Mouse (Mus musculus) MEL (cell line): ENCODE results near the gene Nfix.

Experiments used
- CTCF ChIP-seq, 3 experiments: IDR thresholded peaks in 2 of 3; conservative IDR thresholded peaks in 1 of 3; 2 replicates each; pipeline ENCODE4 v1.5.1; 2011 to 2012; ENCODE audit warnings: low read length in 3 of 3, low read depth in 2 of 3, mild to moderate bottlenecking in 2 of 3, improper control_type of control experiment in 1 of 3, inconsistent platforms in 1 of 3, mixed read lengths in 1 of 3, moderate library complexity in 1 of 3; ENCODE audit not compliant: control insufficient read depth in 1 of 3, insufficient read depth in 1 of 3, poor library complexity in 1 of 3, severe bottlenecking in 1 of 3
- MEF2A ChIP-seq: IDR thresholded peaks from 2 replicates; pipeline ENCODE4 v1.6.1; 2014; ENCODE audit warnings: low read depth, mild to moderate bottlenecking, inconsistent platforms, low read length, improper control_type of control experiment; ENCODE audit not compliant: poor library complexity, insufficient replicate concordance, severe bottlenecking; ENCODE audit errors: extremely low read depth
- POLR2A ChIP-seq, 2 experiments: IDR thresholded peaks; 2 replicates each; pipeline ENCODE4 v1.6.1; 2011 to 2012; ENCODE audit warnings: low read length in 2 of 2, mild to moderate bottlenecking in 2 of 2, control low read depth in 1 of 2, improper control_type of control experiment in 1 of 2, low read depth in 1 of 2, moderate library complexity in 1 of 2; ENCODE audit not compliant: control insufficient read depth in 1 of 2, insufficient read depth in 1 of 2, poor library complexity in 1 of 2
- SIN3A ChIP-seq: IDR thresholded peaks from 2 replicates; pipeline ENCODE4 v1.6.1; 2012; ENCODE audit warnings: low read length, improper control_type of control experiment, inconsistent platforms
- TBP ChIP-seq: IDR thresholded peaks from 2 replicates; pipeline ENCODE4 v1.8.0; 2011; ENCODE audit warnings: low read depth, low read length, improper control_type of control experiment
- TCF12 ChIP-seq: IDR thresholded peaks from 2 replicates; pipeline ENCODE4 v1.6.1; 2014; ENCODE audit warnings: low read depth, mild to moderate bottlenecking, inconsistent platforms, low read length, improper control_type of control experiment, moderate library complexity

DNA sequence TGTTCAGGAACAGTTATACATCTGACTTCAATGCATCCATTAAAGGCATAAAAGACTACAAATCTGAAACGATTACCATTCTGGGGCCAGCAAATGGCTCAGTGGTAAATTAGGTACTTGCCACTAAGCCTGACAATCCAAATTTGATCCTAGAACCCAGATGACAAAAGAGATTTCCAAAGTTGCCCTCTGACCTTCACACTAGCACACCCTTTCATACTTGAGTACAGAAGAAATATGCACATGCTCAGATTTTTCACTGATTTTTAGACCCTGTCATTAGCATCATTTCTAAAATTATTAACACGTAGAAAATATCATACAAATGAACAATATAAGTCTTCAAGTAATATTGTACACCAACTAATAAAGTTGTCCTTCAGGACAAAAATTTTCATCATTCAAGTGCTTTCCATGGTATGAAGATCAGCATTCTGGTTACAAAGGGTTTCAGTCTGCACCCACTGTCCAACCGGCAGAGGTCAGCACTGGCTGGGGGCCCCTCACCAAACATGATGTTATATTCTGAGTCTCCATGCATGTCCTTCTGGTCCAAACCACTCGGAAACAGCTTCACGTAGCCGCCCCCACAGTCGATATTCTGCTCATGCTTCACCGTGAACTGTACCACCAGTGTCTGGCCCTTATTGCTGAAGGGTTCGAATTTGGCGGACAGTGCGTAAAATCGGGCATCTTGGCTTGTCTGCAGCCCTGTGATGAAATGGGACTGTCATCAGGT is 45.4 kb upstream of the Nfix start:
- TF ChIP-seq TBP (no peak), CTCF (IDR thresholded peaks at IDR 0.05 in 2 of 3, conservative IDR thresholded peaks at IDR 0.05 in 1 of 3; ENCODE audit: control insufficient read depth in 1 of 3, insufficient read depth in 1 of 3, low read depth in 2 of 3, low read length in 3 of 3, poor library complexity in 1 of 3, severe bottlenecking in 1 of 3) (peak in 2 of 3 experiments; percentile 18 to 50; a peak in 4 of 6 replicates), MEF2A (no peak), POLR2A (IDR thresholded peaks at IDR 0.05; ENCODE audit: control insufficient read depth in 1 of 2, insufficient read depth in 1 of 2, low read depth in 1 of 2, low read length in 2 of 2, poor library complexity in 1 of 2) (no peak; a peak in 1 of 4 replicates), TCF12 (no peak), SIN3A (peak; percentile 18; the same call in 1 of the 2 replicates)
